Mouse (Mus musculus) myocyte (in vitro differentiated cells): ENCODE measurements at regions not wholly inside any gene's neighbourhood (a gene's known extent, or its start where the extent isn't known, plus 50 kb on each side); places are given as distances from the start of the nearest gene placed in this dataset.

Experiments
- MYOD1 ChIP-seq, 3 experiments: IDR thresholded peaks; one replicate each; pipeline ENCODE4 v1.6.1; 2011; ENCODE audit warnings: control low read depth in 2 of 3, low read depth in 2 of 3, mild to moderate bottlenecking in 2 of 3, moderate library complexity in 1 of 3; ENCODE audit not compliant: insufficient read length in 2 of 3, control insufficient read depth in 1 of 3
- POLR2A ChIP-seq: IDR thresholded peaks from one replicate; pipeline ENCODE4 v1.6.1; 2011; ENCODE audit warnings: low read depth, mild to moderate bottlenecking, control low read depth, moderate library complexity; ENCODE audit not compliant: insufficient read length
- POLR2AphosphoS2 ChIP-seq: IDR thresholded peaks from one replicate; pipeline ENCODE4 v1.6.1; 2011; ENCODE audit warnings: low read depth, control low read depth; ENCODE audit not compliant: insufficient read length
- TCF12 ChIP-seq: IDR thresholded peaks from one replicate; pipeline ENCODE4 v1.6.1; 2011; ENCODE audit warnings: mild to moderate bottlenecking, control low read depth; ENCODE audit not compliant: poor library complexity, insufficient read depth, severe bottlenecking
- USF1 ChIP-seq: IDR thresholded peaks from one replicate; pipeline ENCODE4 v1.6.1; 2011; ENCODE audit warnings: low read depth, mild to moderate bottlenecking, control low read depth, moderate library complexity

- no peak for TF ChIP-seq POLR2A
- no peak for TF ChIP-seq POLR2AphosphoS2
- TF ChIP-seq MYOD1 (IDR thresholded peaks at IDR 0.05; ENCODE audit: control insufficient read depth in 1 of 3, insufficient read length in 2 of 3, low read depth in 2 of 3) = no peak
- no peak for TF ChIP-seq TCF12
- no peak for TF ChIP-seq USF1
Observed at GRCm38 (mm10) chr3:35361086-35361485, 392.8 kb upstream of the Atp11b start.
